Mouse (Mus musculus) T-cell, adult 2 months (primary cell): ENCODE results near the gene Hsf4.

Experiments used
- DNase-seq: peaks from one replicate; pipeline ENCODE4 v3.0.0; 2022; ENCODE audit warnings: low spot score

The Hsf4 gene

DNA sequence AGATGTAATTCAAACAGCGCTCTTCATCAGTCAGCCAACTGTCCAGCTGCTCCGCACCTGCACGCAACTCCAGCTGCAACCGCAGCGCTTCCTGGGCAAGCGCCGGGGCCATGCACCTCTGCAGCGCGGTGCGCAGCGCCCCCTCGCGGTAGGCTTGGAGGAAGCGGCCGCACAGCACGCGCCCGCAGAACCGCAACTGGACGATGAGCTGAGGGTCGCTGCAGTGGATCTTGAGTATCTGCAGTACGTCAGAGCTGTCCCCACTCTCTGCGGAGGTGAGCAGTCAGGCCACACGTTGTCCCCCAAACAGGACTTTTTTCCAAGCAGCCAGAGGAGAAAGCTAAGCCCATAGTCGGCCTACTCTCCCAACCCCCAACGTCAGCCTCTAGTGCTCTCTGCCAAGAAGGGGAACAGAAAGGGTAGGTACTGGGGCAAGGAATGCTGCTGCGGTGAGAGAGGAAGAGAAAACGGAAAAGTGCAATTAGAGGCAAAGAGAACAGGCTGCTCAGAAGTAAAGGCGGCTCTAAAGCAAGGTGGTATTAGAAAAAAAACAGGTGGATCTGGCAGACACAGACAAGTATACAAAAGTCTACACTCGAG, 9.8 kb upstream of the Hsf4 start:
- DNase-seq: peak; percentile 57

DNA sequence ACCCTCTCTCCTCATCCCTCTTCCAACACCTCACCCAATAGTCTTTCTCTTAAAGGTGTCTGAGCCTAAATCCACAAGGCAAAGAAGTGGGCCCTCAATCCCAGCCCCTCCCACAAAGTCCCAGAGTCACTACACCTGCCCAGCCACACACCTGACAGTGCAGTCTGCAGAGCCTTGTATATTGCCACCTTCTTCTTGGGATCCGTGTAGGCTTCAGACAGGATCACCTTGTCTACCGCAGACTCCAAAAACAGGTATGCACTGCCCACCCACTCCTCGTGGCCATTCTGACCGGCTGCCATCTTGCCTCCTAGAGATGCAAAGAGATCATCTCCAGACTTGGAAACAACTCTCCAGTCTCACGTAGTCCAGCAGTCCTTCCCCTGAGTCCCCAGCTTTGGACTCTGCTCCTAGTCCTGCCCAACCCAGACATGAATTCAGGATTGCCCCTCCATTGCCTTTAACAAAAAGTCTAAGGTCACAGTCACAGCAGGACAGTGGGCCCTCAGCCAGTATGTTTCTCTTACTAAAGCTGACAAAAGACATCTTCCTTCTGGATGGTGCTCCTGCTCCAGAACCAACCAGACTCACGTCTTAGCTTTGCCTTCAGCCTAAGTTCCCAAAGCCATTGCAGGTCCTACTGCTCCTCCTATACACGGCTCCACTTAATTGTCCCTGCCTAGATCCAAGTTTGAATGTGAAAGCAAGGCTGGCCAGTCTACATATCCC, 9.1 kb upstream of the Hsf4 start:
- no peak for DNase-seq

DNA sequence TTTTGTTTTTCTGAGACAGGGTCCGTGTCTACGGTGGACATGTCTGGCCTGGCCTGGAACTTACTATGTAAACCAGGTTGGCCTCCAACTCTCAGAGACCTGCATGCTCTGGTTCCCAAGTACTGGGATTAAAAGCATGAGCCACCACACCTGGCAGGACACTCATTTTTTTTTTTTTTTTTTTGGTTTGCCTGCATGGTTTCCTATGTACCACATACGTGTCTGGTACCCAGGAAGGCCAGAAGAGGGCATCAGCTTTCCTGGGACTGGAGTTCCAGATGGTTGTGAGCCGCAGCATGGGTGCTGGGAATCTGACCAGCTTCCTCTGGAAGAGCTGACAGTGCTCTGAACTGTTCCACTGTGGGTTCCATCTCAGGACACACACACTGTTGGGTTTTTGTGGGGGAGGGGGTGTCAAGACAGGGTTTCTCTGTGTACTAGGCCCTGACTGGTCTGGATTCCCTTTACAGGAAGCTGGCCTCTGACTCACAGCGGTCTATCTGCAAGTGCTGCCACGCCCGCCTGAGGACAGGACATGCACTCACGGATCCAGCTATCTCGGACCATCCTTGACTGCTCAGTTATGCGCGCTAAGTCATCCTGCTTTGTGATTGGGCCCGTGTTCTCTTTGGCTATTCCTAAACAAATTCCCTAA, 8.1 kb upstream of the Hsf4 start:
- no peak for DNase-seq

DNA sequence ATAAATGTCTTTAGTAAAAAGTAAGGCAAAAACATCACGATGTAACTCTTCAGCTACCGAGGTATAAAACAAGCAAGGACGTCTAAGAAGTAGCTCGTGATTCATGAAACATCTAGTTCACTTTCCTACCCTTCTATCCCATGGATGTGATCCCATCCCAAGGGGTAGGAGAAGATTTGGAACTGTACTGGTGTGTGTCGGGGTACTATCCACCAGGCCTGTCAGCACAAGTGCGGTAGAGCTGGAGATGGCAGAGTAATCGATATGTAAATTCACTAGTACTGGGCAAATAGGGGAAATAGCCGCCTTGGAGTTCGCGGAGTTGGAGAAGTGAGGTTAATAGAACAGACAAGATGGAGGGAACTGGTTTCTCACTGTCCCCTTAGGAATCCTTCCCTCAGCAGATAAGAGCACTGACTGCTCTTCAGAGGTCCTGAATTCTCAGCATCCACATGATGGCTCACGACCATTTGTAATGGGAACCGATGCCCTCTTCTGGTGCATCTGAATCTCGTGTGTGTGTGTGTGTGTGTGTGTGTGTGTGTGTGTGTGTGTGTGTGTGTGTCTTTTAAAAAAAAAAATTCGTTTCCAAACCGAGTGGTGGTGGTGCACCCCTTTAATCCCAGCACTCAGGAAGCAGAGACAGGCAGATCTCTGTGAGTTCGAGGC, 6.2 kb upstream of the Hsf4 start:
- DNase-seq: no peak

DNA sequence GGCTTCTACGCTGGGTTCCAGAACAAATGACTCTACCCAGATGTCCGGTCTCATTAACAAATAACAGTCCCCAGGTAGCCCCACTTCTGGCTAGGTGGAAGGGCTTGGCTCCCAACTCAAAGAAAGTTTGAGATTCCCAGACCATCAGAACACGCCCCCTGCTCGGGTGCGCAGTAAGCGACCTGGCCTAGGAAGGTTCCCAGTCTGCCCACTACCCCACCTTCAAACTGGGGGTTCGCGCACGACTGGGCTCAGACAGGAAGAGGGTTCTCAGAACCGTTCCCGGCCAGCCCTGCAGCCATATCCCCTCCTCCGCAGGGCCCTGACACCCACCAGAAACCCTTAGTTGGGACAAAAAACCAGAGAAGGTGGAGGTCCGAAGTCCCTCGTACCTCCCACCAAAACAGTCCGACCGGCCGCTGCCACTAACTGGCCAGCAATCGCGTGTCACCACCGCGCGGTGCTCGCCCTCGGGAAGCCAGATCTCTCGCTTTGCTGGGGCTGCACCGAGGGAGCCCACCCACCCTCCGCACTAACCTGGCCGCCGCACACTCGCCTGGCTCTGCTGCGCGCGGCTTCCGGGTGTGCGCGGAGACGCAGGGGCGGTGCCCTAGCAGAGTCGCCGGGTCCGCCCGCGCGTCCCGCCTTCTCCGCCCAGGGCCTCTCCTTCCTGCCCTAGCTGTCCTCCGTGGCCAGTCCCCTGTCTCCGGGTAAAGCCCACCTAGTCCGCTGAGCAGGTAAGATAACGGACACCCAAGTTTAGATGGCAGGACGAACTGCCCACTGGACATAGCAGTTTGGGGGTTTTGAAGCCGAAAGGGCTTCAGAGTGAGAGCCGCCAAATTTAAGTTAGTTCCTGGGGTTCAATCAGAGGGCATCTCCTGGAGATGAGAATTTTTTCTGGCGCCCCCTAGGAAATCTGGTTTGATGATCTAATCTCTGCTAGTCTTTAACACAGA, 5.3 kb upstream of the Hsf4 start, which contains the start of the genes Tradd and Fbxl8:
Tradd (minus strand) TSS at position 586 of the 959 bp plus-strand sequence.
Fbxl8 (plus strand) TSS at position 625 of the 959 bp plus-strand sequence.
- peak; percentile 70 for DNase-seq

DNA sequence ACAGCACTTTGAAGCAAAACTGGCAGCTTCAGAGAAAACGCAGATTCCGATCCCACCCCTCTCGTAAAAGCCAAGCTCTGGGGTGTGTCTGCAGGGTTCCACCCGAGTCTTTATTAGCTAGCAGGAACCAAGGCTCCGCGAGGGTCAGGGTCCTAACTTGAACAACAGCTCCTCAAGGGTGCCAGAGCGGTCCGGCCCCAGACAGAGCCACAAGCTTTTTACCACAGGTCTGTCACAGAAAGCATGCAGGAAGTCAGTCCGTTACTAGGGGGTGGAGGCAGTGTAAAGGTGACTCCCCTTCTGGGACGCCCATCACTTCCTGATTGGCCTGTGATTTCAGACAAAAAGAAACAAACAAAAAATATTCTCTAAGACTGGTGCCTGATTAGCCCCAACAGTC, 4.5 kb upstream of the Hsf4 start:
- DNase-seq: peak; percentile 76

DNA sequence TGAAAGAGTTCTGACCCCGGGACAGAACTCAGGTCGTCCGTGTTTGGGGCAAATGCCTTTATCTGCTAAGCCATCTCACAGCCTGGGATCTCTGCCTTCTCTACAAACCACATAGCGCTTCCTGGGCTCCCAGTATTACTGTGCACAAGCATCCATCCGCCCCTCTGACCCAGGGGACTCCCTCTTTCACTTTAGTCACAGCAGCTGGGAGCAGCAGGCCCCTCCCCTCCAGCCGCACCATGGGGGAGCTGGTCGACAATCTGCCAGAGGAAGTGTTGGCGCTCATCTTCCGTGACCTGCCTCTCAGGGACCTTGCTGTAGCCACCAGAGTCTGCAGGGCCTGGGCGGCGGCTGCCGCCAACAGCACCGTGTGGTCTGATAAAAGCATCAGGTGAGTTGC, 2.8 kb upstream of the Hsf4 start:
- DNase-seq: peak; percentile 12

DNA sequence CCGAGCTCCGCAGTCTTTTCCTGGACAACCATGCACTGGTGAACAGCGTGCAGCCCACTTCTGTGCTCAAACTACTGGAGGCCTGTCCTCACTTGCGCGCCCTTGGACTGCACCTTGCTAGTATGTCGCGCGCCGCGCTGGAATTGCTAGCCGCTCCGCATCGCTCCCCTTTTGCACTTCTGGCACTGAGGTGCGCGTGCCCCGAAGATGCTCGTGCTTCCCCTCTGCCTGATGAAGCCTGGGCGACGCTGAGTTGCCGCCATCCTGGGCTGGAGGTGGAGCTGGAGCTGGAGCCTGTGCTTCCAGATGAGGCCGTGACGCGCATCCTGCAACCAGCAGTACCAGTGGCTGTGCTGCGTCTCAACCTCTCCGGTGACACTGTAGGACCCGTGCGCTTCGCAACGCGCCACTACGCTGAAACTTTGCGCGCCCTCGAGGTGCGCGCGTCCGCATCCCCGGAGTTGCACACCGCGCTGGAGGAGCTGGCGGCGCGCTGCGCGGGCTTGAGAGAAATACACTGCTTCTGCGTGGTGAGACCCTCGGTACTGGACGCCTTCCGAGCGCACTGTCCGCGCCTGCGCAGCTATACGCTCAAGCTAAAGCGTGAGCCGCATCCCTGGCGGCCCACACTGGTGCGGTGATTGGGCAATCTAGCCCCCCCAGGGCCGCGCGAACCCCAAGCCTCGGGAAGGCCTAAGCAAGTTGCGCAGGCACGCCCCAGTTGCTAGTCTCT, 1.1 kb upstream of the Hsf4 start:
- no peak for DNase-seq

DNA sequence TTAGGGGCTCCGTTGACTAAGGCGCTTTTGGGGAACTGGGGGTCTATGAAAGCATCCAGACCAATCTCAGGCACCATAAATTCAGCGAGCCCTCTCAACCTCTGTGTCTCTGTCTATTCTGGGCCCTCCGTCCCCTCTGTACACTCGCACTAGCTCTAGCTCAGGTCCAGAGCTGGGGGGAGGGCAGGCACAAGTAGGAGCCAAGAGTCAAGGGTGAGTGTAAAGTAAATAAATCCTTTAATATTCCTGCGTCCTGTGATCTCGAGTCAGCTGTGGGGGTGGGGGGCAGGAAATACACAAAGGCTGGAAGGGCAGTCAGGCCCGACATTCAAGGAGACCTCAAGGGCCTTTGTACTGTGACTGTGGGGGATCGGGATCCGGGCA, 534 bp upstream of the Hsf4 start:
- no peak for DNase-seq

DNA sequence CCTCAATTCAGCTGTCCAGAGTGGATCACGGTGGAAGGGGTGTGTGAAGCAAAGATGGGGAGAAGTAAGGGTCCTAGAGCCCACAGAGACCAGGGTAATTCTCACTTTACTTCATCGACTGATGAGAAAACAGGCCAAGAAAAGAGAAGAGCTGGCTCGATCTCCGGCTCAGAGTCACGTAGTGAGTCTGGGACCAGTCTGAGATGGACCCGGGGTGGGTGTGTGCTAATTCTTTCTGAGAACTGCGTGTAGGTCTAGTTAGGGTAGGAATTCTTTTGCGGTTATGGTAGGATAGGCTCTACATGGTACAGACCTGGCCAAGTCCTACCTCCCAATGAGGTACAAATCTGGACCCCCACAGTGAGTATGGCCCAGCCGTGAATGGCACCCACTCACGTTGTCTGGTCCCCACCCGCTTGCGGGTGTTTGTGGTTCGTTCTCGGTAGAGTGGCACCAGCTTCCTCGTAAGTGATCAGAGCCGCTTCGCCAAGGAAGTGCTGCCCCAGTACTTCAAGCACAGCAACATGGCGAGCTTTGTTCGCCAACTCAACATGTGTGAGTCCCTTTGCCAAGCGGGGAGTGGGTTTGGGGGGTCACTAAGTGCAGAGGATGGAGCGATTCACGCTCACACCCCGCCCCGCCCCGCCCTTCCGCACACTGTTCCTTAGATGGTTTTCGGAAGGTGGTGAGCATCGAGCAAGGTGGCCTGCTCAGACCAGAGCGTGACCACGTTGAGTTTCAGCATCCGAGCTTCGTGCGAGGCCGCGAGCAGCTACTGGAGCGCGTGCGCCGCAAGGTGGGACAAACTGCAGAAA, 707 bp downstream of the Hsf4 start:
- peak; percentile 22 for DNase-seq

DNA sequence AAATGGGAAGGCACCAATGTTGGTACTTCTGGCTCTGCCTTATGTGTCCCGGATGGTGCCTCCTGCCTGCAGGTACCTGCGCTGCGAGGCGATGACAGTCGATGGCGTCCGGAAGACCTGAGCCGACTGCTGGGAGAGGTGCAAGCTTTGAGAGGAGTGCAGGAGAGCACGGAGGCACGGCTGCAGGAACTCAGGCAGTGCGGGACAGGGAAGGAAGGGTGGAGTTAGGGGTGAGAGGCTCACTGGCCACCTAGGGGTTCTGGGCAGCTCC, 1.2 kb downstream of the Hsf4 start:
- no peak for DNase-seq

DNA sequence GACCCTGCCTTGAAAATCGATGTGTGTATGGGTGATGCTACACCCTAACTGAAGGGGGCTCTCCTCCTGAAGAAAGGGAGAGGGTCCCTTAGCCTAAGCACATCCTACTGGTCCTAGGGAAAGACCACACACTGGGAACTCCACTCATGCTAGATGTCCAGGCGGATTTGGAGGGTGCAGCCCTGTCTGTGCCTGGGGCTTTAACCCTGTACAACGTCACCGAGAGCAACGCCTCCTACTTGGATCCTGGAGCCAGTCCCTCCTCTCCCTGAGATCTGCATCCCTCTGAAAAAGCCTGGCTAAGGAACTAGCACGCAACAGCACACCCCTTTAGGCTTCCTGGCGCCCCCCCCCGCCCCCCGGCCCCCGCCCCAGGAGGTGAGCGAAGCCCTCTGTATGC, 5.8 kb downstream of the Hsf4 start:
- no peak for DNase-seq

DNA sequence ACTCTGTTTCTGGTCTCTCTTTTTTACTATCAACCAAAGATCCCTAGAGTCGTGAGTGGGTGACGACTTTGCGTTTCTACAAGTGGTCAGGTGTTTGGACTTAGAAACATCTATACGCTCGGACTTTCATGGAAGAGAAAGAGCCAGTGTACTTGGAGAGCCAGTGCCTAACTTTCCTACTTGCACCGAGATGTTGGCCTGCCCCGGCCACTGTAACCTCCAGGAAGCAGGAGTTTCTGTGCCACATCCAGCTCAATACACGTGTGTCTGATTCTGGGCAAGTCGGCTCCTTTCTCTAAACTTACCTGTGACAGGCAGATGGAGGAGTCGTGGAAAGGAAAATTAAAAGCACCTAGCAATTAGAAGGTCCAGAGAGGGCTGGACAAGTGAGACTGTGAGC, 6.2 kb downstream of the Hsf4 start, which contains the start of gene Nol3:
Nol3 (plus strand) TSS at position 301 of the 400 bp plus-strand sequence.
- no peak for DNase-seq

DNA sequence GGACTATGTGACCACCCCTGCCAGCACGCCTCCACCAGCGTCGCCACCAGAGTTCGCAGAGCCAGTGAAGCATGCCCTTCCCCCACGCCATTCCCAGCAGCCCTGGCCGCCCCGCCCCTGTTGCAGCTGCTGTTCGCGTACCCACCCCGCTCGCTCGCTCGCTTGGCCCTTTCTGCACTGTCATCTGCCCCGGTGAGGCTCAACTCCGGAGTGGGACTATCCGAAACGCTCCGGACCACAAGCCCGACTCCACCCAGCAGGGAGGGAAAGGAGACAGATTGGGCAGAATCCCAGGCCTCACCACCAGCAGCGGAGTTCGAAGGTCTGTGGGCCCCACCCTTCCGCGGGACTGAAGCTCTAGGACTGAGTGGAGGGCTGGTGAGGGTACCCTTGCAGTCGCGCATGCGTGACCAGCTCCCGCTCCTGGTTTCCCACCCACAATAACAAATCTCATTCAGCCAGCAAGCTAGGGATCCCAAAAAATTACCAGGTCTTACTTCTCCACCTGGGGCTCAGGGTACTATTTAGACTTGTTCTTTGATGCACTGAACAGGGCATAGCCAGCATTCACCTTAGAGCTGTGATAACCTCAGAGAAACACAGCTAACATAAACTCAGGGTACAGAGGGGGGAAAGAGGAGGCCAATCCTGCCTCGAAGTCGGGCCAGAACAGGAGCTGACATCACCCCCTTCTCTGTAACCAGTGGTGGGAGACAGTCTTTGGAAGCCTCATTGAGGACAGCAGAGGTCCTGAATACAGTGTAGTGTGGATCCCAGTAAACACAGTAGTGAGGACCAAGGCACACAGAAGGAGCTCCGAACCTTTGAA, 6.9 kb downstream of the Hsf4 start:
- DNase-seq: no peak

DNA sequence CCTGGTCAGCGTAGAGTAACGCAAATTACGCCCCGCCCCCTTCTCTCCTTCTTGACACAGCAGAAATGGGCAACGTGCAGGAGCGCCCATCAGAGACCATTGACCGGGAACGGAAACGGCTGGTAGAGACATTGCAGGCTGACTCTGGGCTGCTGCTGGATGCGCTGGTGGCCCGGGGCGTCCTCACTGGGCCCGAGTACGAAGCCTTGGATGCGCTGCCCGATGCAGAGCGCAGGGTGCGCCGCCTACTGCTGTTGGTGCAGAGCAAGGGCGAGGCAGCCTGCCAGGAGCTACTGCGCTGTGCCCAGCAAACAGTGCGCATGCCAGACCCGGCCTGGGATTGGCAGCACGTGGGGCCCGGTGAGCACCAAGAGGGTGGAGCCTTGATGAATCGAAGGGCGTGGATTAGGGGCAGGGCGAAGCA, 9.3 kb downstream of the Hsf4 start:
- DNase-seq: peak; percentile 56

DNA sequence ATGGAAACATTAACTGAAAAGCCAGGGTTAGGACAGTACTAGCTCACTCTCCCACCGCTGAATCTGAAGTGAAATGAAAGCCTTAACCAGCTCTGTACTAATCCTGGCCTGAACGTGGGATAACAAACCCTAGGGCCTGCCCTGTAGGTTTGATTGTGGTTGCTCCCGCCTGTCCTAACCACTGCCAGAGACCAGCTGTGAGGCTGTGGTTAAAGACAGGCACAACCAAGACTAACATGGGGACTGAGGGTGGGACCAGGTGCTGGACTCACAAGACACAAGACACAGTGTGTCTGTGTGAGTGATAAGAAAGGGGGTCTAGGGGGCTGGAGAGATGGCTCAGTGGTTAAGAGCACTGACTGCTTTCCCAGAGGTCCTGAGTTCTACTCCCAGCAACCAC, 11.0 kb downstream of the Hsf4 start:
- DNase-seq: no peak

DNA sequence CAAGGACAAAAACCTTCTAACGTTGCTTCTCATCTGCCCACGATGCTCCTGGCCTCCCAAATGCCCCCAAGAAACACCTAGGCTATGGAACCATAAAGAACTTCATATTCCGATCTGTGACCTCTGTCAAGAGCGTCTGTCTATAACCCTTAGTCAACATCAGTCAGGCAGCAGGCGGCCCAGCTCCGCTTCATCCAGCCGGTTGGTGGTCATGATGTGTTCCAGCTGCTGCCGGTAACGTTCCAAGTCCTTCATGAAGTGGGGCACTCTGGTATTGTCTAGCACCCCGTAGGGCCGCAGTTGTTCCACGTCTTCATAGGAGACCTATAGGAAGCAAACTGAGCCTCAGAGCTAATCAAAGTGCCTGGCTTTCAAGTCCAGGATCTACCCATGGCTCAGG, 12.2 kb downstream of the Hsf4 start:
- DNase-seq: no peak

DNA sequence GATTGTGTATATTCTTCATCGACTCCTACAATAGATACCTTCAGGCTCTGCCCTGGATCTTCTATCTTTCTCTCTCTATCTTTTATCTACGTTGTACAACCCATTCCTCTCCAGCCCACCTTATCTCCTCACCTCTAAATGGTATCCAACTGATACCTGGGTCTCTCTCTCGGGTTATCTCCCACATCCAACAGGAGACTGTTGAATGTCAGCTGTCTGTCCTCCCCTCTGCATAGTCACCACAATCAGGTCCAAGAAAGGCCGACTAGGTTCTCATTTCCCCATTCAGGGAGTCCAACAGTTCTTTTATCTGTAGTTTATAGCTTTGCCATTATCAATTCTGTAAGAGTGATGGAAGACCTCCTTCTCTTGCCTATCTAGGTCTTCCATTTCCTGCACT, 12.6 kb downstream of the Hsf4 start:
- no peak for DNase-seq

DNA sequence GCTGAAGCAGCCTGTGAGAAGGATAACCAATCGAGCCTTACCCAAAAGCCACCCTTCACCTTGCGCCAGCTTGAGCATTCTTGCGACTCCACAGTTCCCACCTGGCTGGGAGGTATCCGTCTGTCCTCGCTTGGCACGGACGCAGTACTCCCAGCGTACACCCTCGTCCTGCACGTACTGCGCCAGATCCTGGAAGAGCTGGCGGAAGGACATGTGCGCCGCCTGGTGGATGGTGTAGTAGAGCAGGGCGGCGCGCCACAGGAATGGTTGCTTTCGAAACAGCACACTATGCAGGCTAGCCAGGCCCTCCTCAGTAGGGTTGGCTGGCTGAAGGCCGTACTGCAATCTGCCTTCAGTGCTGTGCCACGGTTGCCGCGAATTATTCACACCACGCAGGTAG, 13.5 kb downstream of the Hsf4 start:
- peak; percentile 31 for DNase-seq
